Mouse (Mus musculus): ENCODE results near the gene Tdg. TPM values are rescaled to one million over a fixed set of nuclear protein-coding genes. Genes with fewer than 3 reads are reported as not detected.

Gene Tdg
- total and polyA plus RNA-seq, 3 experiments: 16.7 to 40.9 (median 18.8) TPM

DNA sequence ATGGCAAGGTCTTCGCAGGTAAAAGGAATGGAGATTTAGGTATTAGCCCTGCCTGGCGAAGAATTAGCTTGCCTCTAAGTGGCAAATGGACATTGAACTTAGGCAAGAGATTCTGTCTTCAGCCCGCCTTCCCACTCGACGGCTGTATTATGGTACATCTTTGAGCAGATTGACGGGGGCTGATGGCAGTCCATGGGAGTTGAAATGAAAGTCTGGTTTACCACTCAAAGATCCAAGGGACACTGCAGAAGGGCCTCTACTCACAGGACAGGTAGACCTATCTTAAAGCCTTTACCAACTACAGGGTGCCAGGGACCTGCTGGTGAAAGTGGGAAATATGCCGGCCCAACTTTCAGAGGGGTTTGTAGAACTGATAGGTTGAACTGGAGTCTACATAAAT is 869 bp downstream of the Tdg start:
- peaks cover 42% of the 10 kb centered on the region for H3K36me3 ChIP-seq (replicated peaks)
- TF ChIP-seq GATA2 (IDR thresholded peaks at IDR 0.05; ENCODE audit: borderline replicate concordance, low read depth, low read length) (no peak), CTCF (IDR thresholded peaks at IDR 0.05; ENCODE audit: low read depth, low read length) (no peak), TAL1 (conservative IDR thresholded peaks at IDR 0.05; ENCODE audit: low read depth, low read length) (no peak), GATA1 (IDR thresholded peaks at IDR 0.05; ENCODE audit: borderline replicate concordance, low read length) (no peak), POLR2AphosphoS5 (IDR thresholded peaks at IDR 0.05; ENCODE audit: insufficient replicate concordance, low read depth, low read length) (no peak)
- no peak for ATAC-seq (ENCODE audit: extremely low read depth, insufficient number of reproducible peaks, low FRiP score, poor library complexity, severe bottlenecking)
- H3K9me3 ChIP-seq (replicated peaks): no peaks in the 10 kb centered on the region
- peak overlapping the region; percentile 81 for H3K4me3 ChIP-seq (ENCODE audit: low read depth, low read length)
- no peak for DNase-seq (ENCODE audit: low spot score)
- peaks cover 30% of the 10 kb centered on the region for H3K4me1 ChIP-seq (ENCODE audit: insufficient read depth, low read depth, low read length)
- H3K27me3 ChIP-seq (ENCODE audit: insufficient read depth, low read length): no peaks in the 10 kb centered on the region

DNA sequence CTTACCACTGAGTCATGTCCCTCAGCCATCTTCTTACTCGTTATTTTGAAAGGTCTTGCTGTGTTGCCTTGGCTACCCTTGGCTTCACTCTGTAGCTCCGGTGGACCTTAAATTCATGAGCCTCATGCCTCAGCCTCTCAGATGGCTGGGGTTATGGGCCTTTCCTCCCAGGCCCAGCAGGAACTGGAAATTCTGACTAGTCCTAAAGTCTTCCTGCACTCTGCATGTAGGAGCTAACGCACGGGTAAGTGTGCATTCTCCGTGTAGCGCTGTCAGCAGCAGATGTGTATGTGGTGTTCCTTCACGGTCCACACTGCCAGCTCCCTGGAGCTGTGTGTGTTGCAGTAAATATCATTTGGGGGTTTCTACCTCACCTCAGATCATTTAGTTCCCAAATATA is 1.5 kb downstream of the Tdg start:
- peaks cover 45% of the 10 kb centered on the region for H3K36me3 ChIP-seq (replicated peaks)
- H3K27me3 ChIP-seq (ENCODE audit: insufficient read depth, low read length): no peaks in the 10 kb centered on the region
- no peaks in the 10 kb centered on the region for H3K9me3 ChIP-seq (replicated peaks)
- DNase-seq (ENCODE audit: low spot score): no peak
- H3K4me1 ChIP-seq (ENCODE audit: insufficient read depth, low read depth, low read length): peaks cover 30% of the 10 kb centered on the region
- TF ChIP-seq GATA2 (IDR thresholded peaks at IDR 0.05; ENCODE audit: borderline replicate concordance, low read depth, low read length): no peak
- H3K4me3 ChIP-seq (ENCODE audit: low read depth, low read length): peak overlapping the region; percentile 81; the same call in 1 of the 2 replicates
- ATAC-seq (ENCODE audit: extremely low read depth, insufficient number of reproducible peaks, low FRiP score, poor library complexity, severe bottlenecking): no peak

DNA sequence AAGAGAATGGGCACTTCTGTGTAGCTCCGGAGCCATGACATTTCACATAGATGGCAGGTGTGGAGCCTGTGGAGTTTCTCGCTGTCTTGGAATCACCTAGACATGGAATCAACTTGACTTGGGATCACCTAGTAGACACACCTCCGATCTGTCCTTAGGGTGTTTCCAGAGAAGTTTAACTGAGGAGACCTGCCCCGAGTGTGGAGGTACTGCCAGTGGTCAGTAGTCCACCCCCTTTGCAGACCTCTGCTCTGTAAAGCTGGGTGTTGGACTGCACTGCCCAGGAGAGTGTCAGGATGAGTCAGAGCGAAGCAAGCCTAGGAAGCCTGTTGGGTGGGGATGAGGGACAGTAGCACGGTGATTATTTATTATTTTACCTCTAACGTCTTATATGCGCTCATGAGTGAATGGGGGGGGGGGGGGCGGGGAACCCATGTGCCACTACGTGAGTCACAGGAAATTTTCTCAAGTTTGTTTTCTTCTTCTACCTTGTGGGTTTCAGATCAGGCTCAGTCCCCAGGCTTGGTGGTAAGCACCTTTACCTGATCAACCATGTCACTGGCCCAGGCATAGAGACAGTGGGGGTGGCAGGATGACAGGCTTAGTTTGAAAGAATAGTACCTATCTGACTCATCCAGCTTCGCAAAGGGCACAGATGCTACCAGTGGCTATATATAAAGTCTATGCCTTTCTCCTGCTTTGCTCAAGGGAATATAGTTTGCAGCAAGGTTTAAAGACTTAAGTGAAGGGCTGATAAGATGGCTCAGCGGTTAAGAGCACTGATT is 3.1 kb downstream of the Tdg start:
- H3K36me3 ChIP-seq (replicated peaks): peaks cover 59% of the 10 kb centered on the region
- no peak for TF ChIP-seq GATA1 (IDR thresholded peaks at IDR 0.05; ENCODE audit: borderline replicate concordance, low read length)
- DNase-seq (ENCODE audit: low spot score): no peak

DNA sequence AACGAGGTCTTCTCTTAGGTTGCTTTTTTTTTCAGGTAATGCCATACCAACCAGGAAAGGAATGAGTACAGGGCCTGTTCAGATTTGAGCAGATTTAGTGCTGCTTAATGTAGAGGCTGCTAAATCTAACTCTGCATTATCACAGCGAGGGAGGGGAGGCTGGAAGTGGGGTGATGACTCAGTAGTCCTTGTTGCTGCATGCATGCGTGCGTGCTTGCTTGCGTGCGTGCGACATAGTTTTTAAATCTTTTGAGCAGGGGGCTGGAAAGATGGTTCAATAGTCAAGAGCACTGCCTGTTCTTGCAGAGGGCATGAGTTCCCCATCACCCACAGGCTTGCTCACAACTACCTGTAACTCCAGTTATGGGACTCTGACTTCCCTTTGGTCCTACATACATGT is 4.7 kb downstream of the Tdg start:
- ATAC-seq (ENCODE audit: extremely low read depth, insufficient number of reproducible peaks, low FRiP score, poor library complexity, severe bottlenecking) (no peak), DNase-seq (ENCODE audit: low spot score) (no peak)
- no peaks in the 10 kb centered on the region for H3K9me3 ChIP-seq (replicated peaks)
- H3K4me1 ChIP-seq (ENCODE audit: insufficient read depth, low read depth, low read length): peaks cover 27% of the 10 kb centered on the region
- H3K4me3 ChIP-seq (ENCODE audit: low read depth, low read length): no peak overlapping the region
- TF ChIP-seq CTCF (IDR thresholded peaks at IDR 0.05; ENCODE audit: low read depth, low read length) (no peak), GATA2 (IDR thresholded peaks at IDR 0.05; ENCODE audit: borderline replicate concordance, low read depth, low read length) (no peak), GATA1 (IDR thresholded peaks at IDR 0.05; ENCODE audit: borderline replicate concordance, low read length) (no peak), TAL1 (conservative IDR thresholded peaks at IDR 0.05; ENCODE audit: low read depth, low read length) (no peak), POLR2AphosphoS5 (IDR thresholded peaks at IDR 0.05; ENCODE audit: insufficient replicate concordance, low read depth, low read length) (no peak)
- H3K27me3 ChIP-seq (ENCODE audit: insufficient read depth, low read length): no peaks in the 10 kb centered on the region
- peaks cover 75% of the 10 kb centered on the region for H3K36me3 ChIP-seq (replicated peaks)

More for the DNA sequence above, 3.1 kb downstream of the Tdg start:
- no peaks in the 10 kb centered on the region for H3K27me3 ChIP-seq (ENCODE audit: insufficient read depth, low read length)
- H3K4me1 ChIP-seq (ENCODE audit: insufficient read depth, low read depth, low read length): peaks cover 30% of the 10 kb centered on the region
- no peak for ATAC-seq (ENCODE audit: extremely low read depth, insufficient number of reproducible peaks, low FRiP score, poor library complexity, severe bottlenecking)
- no peak overlapping the region for H3K4me3 ChIP-seq (ENCODE audit: low read depth, low read length)
- no peaks in the 10 kb centered on the region for H3K9me3 ChIP-seq (replicated peaks)

DNA sequence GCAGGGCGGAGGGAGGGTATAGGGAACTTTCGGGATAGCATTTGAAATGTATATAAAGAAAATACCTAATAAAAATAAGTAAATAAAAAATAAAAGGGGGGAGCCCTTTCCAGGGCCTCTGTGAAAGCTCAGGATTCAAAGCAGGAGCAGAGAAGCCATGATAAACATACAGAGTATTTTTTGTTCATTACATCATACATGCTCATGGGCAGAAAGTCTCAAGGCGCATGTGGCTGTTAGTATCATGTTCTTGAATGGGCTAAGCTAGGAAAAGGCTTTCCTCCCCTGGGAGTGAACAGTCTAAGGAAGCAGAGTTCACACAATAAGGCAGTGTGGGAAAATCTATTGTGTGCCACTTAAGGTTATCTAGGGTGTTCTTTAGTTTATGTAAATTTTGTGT is 6.7 kb downstream of the Tdg start:
- no peaks in the 10 kb centered on the region for H3K9me3 ChIP-seq (replicated peaks)
- no peaks in the 10 kb centered on the region for H3K27me3 ChIP-seq (ENCODE audit: insufficient read depth, low read length)
- TF ChIP-seq GATA1 (IDR thresholded peaks at IDR 0.05; ENCODE audit: borderline replicate concordance, low read length) (no peak), GATA2 (IDR thresholded peaks at IDR 0.05; ENCODE audit: borderline replicate concordance, low read depth, low read length) (no peak), POLR2AphosphoS5 (IDR thresholded peaks at IDR 0.05; ENCODE audit: insufficient replicate concordance, low read depth, low read length) (no peak), CTCF (IDR thresholded peaks at IDR 0.05; ENCODE audit: low read depth, low read length) (no peak)
- ATAC-seq (ENCODE audit: extremely low read depth, insufficient number of reproducible peaks, low FRiP score, poor library complexity, severe bottlenecking) (no peak), DNase-seq (ENCODE audit: low spot score) (no peak)
- H3K4me3 ChIP-seq (ENCODE audit: low read depth, low read length): no peak overlapping the region
- H3K4me1 ChIP-seq (ENCODE audit: insufficient read depth, low read depth, low read length): peaks cover 17% of the 10 kb centered on the region
- peaks cover 90% of the 10 kb centered on the region for H3K36me3 ChIP-seq (replicated peaks)

DNA sequence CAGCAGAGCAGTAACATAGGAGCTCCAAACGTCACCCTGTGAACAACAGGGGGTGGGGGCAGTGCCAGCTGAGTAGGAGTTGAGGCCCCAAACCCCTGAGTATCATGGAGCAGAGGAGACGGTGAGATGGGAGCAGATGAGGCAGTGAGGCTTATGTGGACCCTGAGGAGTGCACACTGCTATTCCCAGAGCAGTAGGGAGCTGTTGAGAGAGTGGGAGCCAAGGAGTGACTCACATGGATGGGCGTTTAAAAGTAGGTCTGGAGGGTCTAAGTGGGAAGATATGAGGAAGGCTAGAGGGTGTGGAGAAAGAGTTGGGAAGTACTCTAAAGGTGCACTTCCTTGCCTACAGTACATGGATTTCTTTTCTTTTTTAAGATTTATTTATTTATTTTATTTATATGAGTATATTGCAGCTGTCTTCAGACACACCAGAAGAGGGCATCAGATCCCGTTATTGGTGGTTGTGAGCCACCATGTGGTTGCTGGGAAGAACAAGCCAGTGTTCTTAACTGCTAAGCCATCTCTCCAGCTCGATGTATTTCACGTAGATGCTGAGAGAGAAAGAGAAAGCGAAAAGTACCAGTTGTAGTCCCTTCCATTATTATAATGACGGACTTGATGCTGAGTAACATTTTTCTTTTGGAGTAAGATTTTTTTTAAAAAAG is 9.5 kb downstream of the Tdg start:
- DNase-seq (ENCODE audit: low spot score): no peak
- Histone ChIP-seq H3K9me3 (replicated peaks) (no peaks in the 10 kb centered on the region), H3K4me1 (ENCODE audit: insufficient read depth, low read depth, low read length) (peaks cover 3% of the 10 kb centered on the region), H3K4me3 (ENCODE audit: low read depth, low read length) (no peak overlapping the region), H3K36me3 (replicated peaks) (peaks cover 89% of the 10 kb centered on the region), H3K27me3 (ENCODE audit: insufficient read depth, low read length) (no peaks in the 10 kb centered on the region)
- no peak for ATAC-seq (ENCODE audit: extremely low read depth, insufficient number of reproducible peaks, low FRiP score, poor library complexity, severe bottlenecking)
- TF ChIP-seq GATA1 (IDR thresholded peaks at IDR 0.05; ENCODE audit: borderline replicate concordance, low read length) (no peak), GATA2 (IDR thresholded peaks at IDR 0.05; ENCODE audit: borderline replicate concordance, low read depth, low read length) (no peak), CTCF (IDR thresholded peaks at IDR 0.05; ENCODE audit: low read depth, low read length) (no peak), POLR2AphosphoS5 (IDR thresholded peaks at IDR 0.05; ENCODE audit: insufficient replicate concordance, low read depth, low read length) (no peak), TAL1 (conservative IDR thresholded peaks at IDR 0.05; ENCODE audit: low read depth, low read length) (no peak)

All from G1E (cell line).